Mouse (Mus musculus): Measurements from ENCODE around the gene Zfp3.

- TF ChIP-seq MAX (IDR thresholded peaks at IDR 0.05) = no peak
- no peak for TF ChIP-seq CTCF (IDR thresholded peaks at IDR 0.05; ENCODE audit: control insufficient read depth, insufficient read depth, insufficient read length)
Observed at GRCm38 (mm10) chr11:70785908-70786307, 21.9 kb downstream of the Zfp3 start.

Data from C2C12 (cell line).